Mouse (Mus musculus): ENCODE data around the gene Heatr3. TPM values are rescaled to one million over a fixed set of nuclear protein-coding genes. Genes with fewer than 3 reads are reported as not detected.

Gene Heatr3
- 10 to 100 TPM; 31.5 to 34.3 TPM for total RNA-seq (2021)
- long read RNA-seq, experiment 1, transcript Heatr3-201 (15 exons, 3,251 nt), result major isoform, 34 of 37 reads
- long read RNA-seq, experiment 1, partial matches to known transcripts, result 3 of 37 reads
- long read RNA-seq, experiment 1, other reads (novel, unspliced or antisense), result 0 of 37 reads
- long read RNA-seq, experiment 2, transcript Heatr3-201 (15 exons, 3,251 nt), result major isoform, 6 of 7 reads
- long read RNA-seq, experiment 2, partial matches to known transcripts, result 1 of 7 reads
- long read RNA-seq, experiment 2, other reads (novel, unspliced or antisense), result 0 of 7 reads

GRCm38 (mm10) chr8:88137748-88138484 is at the start of gene Heatr3:
TSS of gene Heatr3 (plus strand) at chr8:88137855.
- peak; percentile 97 for DNase-seq

- no peak for DNase-seq
Observed at GRCm38 (mm10) chr8:88088006-88088405, 49.6 kb upstream of the Heatr3 start.

- no peak for DNase-seq
Observed at GRCm38 (mm10) chr8:88091661-88092060, 46.0 kb upstream of the Heatr3 start.

GRCm38 (mm10) chr8:88093367-88093766 is 44.3 kb upstream of the Heatr3 start:
- no peak for DNase-seq

- no peak for DNase-seq
Observed at GRCm38 (mm10) chr8:88098856-88099255, 38.8 kb upstream of the Heatr3 start.

- DNase-seq, result peak; percentile 41 to 57
Observed at GRCm38 (mm10) chr8:88099526-88099925, 38.1 kb upstream of the Heatr3 start.

- no peak for DNase-seq
Observed at GRCm38 (mm10) chr8:88109241-88109640, 28.4 kb upstream of the Heatr3 start.

- DNase-seq, result peak; percentile 91
Observed at GRCm38 (mm10) chr8:88118456-88119036, 19.1 kb upstream of the Heatr3 start, which contains the start of gene Cnep1r1. TSS of gene Cnep1r1 (plus strand) at chr8:88118769.

- peak; percentile 12 to 19 for DNase-seq
Observed at GRCm38 (mm10) chr8:88119076-88119475, 18.6 kb upstream of the Heatr3 start.

- DNase-seq, result no peak
Observed at GRCm38 (mm10) chr8:88124850-88125249, 12.8 kb upstream of the Heatr3 start.

- DNase-seq, result no peak
Observed at GRCm38 (mm10) chr8:88129397-88129796, 8.3 kb upstream of the Heatr3 start.

- DNase-seq, result no peak
Observed at GRCm38 (mm10) chr8:88130754-88131317, 6.8 kb upstream of the Heatr3 start.

GRCm38 (mm10) chr8:88139256-88139655 is 1.6 kb downstream of the Heatr3 start:
- no peak for DNase-seq

GRCm38 (mm10) chr8:88141629-88142028 is 4.0 kb downstream of the Heatr3 start:
- no peak for DNase-seq

- no peak for DNase-seq
Observed at GRCm38 (mm10) chr8:88144041-88144440, 6.4 kb downstream of the Heatr3 start.

GRCm38 (mm10) chr8:88150910-88151371 is 13.3 kb downstream of the Heatr3 start:
- DNase-seq, result no peak

- DNase-seq, result no peak
Observed at GRCm38 (mm10) chr8:88160237-88160995, 22.8 kb downstream of the Heatr3 start.

GRCm38 (mm10) chr8:88161439-88161838 is 23.8 kb downstream of the Heatr3 start:
- peak; percentile 75 to 76 for DNase-seq

GRCm38 (mm10) chr8:88175264-88175663 is 37.6 kb downstream of the Heatr3 start:
- no peak for DNase-seq

GRCm38 (mm10) chr8:88177291-88177690 is 39.6 kb downstream of the Heatr3 start:
- DNase-seq, result no peak

GRCm38 (mm10) chr8:88183121-88183520 is 45.5 kb downstream of the Heatr3 start:
- no peak for DNase-seq

- DNase-seq, result no peak
Observed at GRCm38 (mm10) chr8:88184914-88185313, 47.3 kb downstream of the Heatr3 start.
